Mouse (Mus musculus): ENCODE data around the gene Arnt.
"Not testable (repeated sequence)": the region's sequence is repeated elsewhere in the genome, so short reads cannot be mapped to it uniquely, and the experiment has no call there.

Gene Arnt

DNA sequence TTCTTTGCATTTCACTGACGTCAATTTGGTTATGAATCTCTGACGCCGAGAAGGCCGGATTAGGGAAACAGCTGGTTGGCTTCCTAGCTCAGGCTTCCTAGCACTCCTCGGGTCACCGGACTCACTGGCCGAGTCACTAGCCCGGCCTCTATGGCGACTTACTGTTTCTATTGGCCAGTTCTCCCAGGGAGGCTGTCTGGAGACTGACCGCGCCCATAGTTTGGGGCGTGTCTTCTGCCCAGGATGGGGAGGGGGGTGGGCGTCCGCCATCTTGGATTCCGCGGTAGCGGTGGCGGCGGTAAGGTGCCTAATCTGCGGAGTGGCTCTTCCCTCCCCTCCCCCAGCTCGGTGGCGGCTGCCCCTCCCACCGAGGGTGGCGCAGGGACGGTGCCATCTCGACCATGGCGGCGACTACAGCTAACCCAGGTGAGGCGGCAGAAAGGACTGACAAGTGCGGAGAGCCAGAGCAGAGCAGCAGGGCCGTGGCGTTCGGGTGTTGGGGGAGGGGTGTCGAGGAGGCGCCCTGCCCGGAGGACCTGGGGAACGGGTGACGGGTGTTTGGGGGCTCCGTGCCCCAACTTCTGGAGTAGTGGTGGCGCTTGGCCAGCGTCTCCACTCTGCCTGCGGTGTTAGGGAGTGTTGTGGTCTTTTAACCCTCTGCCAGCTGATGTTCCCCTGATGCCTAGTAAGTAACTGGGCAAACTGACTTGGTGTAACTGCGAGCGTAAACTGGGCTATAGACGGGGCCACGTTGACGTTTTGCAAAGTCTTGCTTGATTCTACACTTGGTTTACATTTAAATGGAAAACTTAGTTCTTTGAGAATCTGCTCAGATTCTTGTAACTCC is at the start of gene Arnt:
Arnt (plus strand) TSS at position 253 of the 847 bp plus-strand sequence.
- in situ Hi-C loops (cut with MboI; ENCODE audit: low sequenced_read_pairs) = no loop called here

GRCm38 (mm10) chr3:95385401-95386075 is 48.6 kb upstream of the Arnt start:
- in situ Hi-C loops (cut with MboI; ENCODE audit: low sequenced_read_pairs) = no loop called here

DNA sequence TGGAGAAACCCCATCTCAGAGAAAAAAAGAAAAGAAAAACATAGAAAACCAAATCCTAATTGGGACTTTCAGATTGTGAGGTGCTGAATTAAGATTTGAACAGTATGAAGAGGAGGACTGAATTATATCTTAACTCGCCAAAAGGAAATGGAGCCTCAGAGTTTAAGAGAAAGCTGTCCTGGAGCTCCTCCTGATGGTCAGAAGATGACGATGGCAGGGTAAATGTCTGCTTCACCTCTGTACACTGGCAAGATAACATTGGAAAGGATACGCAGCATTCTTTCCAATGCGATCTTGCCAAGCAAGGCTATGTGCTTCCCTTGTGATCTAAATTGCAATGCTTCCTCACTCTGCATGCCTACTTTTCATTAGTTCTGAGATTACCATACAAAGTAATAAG is 39.8 kb upstream of the Arnt start:
- in situ Hi-C loops (cut with MboI; ENCODE audit: low sequenced_read_pairs) = no loop called here

GRCm38 (mm10) chr3:95402741-95403140 is 31.4 kb upstream of the Arnt start, which contains the start of gene 4930558C23Rik:
Gene 4930558C23Rik (minus strand): TSS chr3:95402841.
- in situ Hi-C loops (cut with MboI; ENCODE audit: low sequenced_read_pairs) = no loop called here

- in situ Hi-C loops (cut with MboI; ENCODE audit: low sequenced_read_pairs) = no loop called here
Observed at GRCm38 (mm10) chr3:95407728-95408127, 26.5 kb upstream of the Arnt start.

DNA sequence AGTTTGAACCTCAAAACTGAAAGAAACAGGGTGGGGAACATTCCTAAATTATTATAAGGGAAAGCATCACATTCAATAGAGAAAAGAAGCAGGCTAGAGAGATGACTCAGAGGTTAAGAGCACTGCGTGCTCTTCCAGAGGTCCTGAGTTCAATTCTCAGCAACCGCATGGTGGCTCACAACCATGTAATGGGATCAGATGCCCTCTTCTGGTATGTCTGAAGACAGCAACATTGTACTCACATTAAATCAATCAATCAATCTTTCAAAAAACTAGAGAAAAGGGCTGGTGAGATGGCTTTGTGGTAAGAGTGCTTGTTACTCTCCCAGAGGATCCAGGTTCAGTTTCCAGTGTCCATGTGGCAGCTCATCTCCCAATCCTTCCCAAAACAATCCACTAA is 25.3 kb upstream of the Arnt start:
- in situ Hi-C loops (cut with MboI; ENCODE audit: low sequenced_read_pairs) = no loop called here

GRCm38 (mm10) chr3:95412268-95412667 is 21.9 kb upstream of the Arnt start:
- in situ Hi-C loops (cut with MboI; ENCODE audit: low sequenced_read_pairs) = no loop called here

- in situ Hi-C loops (cut with MboI; ENCODE audit: low sequenced_read_pairs) = no loop called here
Observed at GRCm38 (mm10) chr3:95417866-95418265, 16.3 kb upstream of the Arnt start.

- in situ Hi-C loops (cut with MboI; ENCODE audit: low sequenced_read_pairs) = not testable (repeated sequence)
Observed at GRCm38 (mm10) chr3:95426476-95426875, 7.7 kb upstream of the Arnt start.

- in situ Hi-C loops (cut with MboI; ENCODE audit: low sequenced_read_pairs) = not testable (repeated sequence)
Observed at GRCm38 (mm10) chr3:95427117-95427890, 6.9 kb upstream of the Arnt start.

- in situ Hi-C loops (cut with MboI; ENCODE audit: low sequenced_read_pairs) = not testable (repeated sequence)
Observed at GRCm38 (mm10) chr3:95427891-95428238, 6.3 kb upstream of the Arnt start.

DNA sequence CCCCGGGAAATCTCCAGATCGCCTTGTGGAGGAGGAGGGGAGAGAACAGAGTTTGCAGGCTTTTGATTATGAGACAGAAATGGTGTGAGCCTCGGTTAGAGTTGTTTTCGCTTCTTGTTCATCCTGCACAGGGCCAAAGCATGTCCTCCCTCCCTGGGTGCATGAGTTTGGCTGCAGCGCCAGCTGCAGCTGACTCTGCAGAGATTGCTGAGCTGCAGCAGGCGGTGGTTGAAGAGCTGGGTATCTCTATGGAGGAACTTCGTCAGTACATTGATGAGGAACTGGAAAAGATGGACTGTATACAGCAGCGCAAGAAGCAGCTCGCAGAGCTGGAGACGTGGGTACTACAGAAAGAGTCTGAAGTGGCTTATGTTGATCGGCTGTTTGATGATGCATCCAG is 5.8 kb upstream of the Arnt start:
- in situ Hi-C loops (cut with MboI; ENCODE audit: low sequenced_read_pairs) = not testable (repeated sequence)

- in situ Hi-C loops (cut with MboI; ENCODE audit: low sequenced_read_pairs) = no loop called here
Observed at GRCm38 (mm10) chr3:95433301-95433915, 780 bp upstream of the Arnt start.

DNA sequence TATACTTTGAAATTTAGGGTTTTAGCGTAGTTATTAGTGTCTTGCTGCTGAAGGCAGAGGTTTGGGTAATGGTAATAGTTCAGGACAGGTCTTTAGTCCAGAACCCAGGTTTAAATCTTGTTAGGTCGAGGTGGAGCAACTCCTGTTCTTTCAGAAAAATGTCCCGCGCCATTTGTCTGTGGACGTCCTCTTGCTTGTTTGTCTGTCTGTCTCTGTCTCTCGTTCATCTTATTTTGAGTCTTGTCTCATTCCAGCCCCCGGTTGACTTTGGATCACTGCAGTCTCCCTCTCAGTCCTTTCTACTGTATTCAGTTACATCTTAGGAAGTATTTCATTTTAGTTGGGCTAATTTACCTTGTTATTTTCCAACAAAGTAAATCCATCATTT is 789 bp downstream of the Arnt start:
- in situ Hi-C loops (cut with MboI; ENCODE audit: low sequenced_read_pairs) = no loop called here

DNA sequence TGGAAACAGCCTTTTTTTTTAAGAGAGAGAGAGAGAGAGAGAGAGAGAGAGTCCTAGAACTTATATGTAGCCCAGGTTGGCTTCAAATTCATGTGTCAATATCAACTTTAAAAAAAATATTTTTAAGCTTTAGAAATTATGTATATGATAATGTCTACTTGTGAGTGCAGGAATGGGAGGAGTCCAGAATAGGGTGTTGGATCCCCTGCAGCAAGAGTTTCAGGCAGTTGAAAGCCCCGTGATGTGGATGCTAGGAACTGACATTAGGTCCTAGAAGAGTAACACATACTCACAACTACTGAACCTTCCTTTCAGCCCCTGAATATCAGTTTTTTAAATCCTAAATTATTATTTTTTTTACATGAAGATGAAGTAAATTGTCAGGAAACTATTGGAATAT is 1.4 kb downstream of the Arnt start:
- in situ Hi-C loops (cut with MboI; ENCODE audit: low sequenced_read_pairs) = no loop called here

- in situ Hi-C loops (cut with MboI; ENCODE audit: low sequenced_read_pairs) = not testable (repeated sequence)
Observed at GRCm38 (mm10) chr3:95438636-95439035, 4.4 kb downstream of the Arnt start.

DNA sequence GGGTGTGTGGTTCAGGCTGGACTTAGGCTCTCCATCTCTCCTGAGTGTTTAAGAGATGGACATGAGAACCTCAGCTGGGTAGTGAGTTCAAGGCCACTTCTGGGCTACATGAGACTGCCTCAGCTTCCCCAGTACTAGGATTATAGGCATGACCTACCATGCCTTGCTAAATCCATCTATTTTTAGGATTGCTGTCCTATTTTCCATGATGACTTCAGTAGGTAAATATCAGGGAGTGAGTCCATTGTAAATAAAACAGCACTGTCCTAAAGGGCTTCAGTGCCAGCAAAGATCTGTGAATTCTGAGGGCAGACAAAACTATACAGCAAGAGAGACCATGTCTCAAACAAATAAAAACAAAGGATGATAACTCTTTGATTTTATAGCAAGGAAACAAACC is 5.5 kb downstream of the Arnt start:
- in situ Hi-C loops (cut with MboI; ENCODE audit: low sequenced_read_pairs) = no loop called here

DNA sequence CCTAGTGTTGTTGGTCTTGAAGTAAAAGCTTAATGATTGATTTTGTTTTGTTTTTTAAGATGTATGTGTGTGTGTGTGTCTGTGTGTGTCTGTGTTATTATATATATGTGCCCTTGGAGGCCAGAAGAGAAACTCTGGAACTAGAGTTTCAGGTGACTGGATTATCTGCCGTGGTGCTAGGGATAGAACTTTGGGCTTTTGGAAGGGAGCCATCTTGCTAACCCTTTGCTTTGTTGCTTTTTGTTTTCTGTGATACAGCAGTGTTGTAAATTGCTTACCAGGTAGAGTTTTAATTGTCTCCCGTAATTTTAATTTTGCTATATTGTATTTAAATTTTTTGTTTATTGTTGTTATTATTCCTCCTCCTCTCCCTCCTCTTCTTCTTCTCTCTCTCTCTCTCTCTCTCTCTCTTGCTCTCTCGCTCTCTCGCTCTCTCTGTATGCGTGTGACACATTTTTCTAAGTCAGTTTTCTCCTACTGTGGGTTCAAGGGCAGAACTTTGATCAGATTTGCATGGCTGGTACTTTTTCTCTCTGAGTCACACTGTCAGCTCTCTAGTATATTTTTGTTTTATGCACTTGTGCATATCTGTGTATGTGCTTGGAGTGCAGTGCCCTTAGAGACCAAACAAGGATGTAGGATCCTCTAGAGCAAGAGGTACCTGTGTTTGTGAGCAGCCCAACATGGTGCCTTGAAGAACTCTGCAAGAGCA is 8.4 kb downstream of the Arnt start:
- in situ Hi-C loops (cut with MboI; ENCODE audit: low sequenced_read_pairs) = no loop called here

DNA sequence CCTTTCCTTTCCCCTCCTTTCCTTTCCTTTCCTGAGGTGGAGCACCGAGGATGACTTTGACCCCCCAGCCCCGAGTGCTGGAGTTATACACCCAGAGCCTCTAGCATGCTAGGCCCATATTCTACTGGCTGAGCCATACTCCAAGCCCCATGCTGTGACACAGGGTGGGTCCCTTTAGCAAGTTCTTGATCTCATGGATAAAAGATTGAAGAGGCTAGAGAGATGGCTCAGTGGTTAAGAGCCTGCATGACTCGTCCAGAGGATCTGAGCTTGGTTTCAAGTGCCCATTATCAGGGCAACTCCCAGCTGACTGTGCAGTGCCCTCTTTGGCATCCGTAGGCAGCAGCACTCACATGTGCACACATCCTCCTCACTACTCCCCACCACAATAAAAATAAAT is 11.1 kb downstream of the Arnt start:
- in situ Hi-C loops (cut with MboI; ENCODE audit: low sequenced_read_pairs) = no loop called here

- in situ Hi-C loops (cut with MboI; ENCODE audit: low sequenced_read_pairs) = no loop called here
Observed at GRCm38 (mm10) chr3:95450408-95450807, 16.2 kb downstream of the Arnt start.

GRCm38 (mm10) chr3:95450915-95451314 is 16.7 kb downstream of the Arnt start:
- in situ Hi-C loops (cut with MboI; ENCODE audit: low sequenced_read_pairs) = no loop called here

Measured in CH12F3 (cell line).